Mouse (Mus musculus) T-helper 2 cell (primary cell): Measurements from ENCODE around the gene Zdhhc9.

ENCODE experiments used
- in situ Hi-C: fragments of 300-600 bp; cut with MboI, MseI; formaldehyde crosslinking; loops from one replicate; pipeline ENCODE4 v1.15.1; 2025; ENCODE audit warnings: high pct_unique_total_duplicates

The Zdhhc9 gene

GRCm38 (mm10) chrX:48127502-48128218, 81.0 kb downstream of the Zdhhc9 start:
- in situ Hi-C loops, result no loop called here

GRCm38 (mm10) chrX:48126903-48127476, 81.7 kb downstream of the Zdhhc9 start:
- in situ Hi-C loops, result no loop called here

- in situ Hi-C loops, result no loop called here
These were observed 84.3 kb downstream of the Zdhhc9 start for GRCm38 (mm10) chrX:48124132-48125071.
